Mouse (Mus musculus): ENCODE results near the gene Jade1.

The Jade1 gene

DNA sequence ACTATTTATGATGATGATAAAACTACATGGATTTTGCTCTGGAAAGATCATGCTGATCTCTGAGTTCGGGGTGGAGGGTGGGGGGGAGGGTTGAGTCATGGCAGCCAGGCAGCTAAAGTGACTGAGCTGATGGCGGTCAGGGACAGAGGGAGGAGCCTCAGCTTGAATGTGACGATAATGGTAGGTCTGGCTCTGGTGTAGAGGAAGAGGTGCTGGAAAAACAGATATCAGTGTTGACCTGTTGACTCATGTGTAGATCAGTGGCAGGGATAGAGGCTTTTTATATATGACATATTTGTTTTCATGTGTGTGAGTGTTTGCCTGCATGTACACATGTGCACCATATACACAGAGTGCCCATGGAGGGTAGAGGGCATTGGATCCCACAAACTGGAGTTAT, 3.9 kb upstream of the Jade1 start:
- no peak for DNase-seq (ENCODE audit: low read depth, low spot score)

DNA sequence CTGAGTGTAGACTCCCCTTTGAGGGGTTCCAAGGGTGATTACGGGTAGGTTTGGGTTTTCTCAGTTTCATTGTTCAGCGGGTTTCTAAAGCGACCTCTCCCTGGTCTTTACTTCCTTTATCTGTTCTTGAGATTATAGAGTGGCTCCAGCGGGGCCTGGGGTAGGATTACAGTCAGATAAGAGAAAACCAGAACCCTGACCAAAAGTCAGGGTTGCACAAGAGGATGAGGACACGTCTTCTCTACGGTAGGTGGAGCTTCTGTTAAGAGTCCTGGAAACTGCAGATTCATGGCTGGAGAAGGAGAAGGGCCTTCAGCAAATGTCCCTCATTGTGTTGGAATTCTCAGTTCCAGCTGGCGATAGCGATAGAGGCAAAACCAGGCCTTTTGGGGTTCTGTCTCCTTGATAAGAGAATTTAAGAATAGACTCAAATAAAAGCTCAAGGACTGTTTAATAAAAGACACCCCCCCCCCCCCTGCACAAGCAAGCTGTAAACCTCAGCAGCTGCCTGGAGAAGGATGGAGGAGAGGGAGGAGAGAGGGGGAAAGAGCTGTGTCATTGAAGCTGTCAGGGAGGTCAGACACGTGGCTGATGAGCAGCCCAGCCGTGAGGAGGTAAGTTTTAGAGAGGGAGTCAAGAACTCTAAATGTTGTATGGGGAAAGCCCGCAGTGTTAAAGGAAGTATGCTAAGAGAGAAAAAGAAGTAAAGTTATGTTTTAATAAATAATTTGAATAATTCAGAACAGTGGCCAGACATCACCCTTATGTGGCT, 2.6 kb upstream of the Jade1 start:
- DNase-seq (ENCODE audit: low read depth, low spot score) = no peak

- DNase-seq (ENCODE audit: low read depth, low spot score) = no peak
Observed at GRCm38 (mm10) chr3:41553681-41554080, 1.9 kb upstream of the Jade1 start.

DNA sequence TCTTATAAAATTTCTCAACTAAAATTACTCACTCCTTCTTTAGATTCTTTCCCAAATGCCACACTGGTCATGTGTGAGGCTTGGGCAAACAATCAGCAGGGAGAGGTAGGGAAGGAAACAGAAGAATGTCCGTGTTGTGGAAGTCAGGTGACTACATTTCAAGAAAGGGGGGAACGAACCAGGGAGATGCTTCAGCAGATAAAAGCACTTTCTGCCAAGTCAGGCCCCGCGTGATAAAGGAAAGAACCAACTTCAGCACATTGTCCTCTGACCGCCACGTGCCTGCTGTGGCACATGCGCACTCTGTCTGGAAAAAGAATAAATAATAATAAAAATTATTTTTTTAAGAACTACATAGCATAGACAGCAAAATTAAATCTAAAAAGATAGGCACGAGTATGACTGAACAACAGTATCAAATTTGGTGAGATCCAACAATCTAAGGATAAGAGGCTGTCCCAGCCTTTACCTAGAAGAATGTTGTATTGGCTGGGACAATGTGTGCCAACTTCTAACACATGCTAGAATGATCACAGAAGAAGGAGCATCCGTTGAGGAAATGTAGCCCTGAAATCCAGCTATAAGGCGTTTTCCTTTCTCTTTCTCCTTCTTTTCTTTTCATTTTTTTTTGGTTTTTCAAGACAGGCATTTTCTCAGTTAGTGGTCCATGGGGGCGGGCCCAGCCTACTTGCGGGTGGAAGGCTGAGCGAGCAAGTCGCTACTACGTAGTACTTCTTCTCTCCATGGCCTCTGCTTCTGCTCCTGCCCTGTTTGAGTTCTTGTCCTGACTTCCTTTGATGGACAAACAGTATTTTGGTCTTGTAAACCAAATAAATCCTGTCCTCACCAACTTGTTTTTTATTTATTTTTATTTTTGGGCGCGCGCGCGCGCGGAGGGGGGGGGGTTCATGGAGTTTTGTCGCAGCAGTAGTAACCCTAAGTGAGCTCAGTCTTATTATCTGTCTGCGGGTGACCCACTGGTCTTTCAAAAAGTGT, 753 bp upstream of the Jade1 start:
- DNase-seq (ENCODE audit: low read depth, low spot score) = no peak

DNA sequence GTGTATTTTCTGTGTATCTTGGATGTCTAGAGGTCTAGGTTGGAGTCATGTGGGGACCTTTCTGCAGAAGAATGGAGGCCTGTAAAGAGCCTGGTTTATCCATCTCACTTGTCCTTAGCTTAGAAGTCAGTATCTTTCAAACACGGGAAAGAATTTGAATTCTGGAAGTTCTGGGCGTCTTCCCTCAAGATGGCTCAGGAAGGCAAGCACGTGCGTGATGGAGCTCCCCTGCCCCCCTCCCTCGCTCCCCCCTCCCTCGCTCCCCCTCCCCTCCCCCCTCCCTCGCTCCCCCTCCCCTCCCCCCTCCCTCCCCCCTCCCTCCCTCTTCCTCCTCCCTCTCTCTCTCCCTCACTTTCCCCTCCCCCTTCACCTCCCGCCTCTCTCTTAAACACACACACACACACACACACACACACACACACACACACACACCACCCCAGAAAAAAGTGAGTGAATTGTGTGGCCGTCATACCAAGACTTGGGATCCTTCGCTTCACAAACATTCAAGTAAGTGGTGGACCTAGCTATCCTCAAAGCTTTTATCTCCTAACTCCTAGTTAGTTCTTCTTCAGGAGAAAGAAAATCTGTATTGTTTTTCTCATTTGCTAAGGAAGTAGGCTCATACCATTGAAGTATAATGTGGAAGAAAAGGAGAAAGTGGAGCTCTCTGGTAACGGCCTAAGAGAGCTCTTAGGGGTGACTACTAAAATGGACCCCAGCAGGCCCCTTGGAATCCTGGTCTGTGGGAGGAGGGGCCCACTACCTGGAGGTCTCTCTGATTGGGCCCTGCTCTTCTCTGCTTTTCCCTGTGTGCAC, 1.1 kb downstream of the Jade1 start:
- DNase-seq (ENCODE audit: low read depth, low spot score) = no peak

DNA sequence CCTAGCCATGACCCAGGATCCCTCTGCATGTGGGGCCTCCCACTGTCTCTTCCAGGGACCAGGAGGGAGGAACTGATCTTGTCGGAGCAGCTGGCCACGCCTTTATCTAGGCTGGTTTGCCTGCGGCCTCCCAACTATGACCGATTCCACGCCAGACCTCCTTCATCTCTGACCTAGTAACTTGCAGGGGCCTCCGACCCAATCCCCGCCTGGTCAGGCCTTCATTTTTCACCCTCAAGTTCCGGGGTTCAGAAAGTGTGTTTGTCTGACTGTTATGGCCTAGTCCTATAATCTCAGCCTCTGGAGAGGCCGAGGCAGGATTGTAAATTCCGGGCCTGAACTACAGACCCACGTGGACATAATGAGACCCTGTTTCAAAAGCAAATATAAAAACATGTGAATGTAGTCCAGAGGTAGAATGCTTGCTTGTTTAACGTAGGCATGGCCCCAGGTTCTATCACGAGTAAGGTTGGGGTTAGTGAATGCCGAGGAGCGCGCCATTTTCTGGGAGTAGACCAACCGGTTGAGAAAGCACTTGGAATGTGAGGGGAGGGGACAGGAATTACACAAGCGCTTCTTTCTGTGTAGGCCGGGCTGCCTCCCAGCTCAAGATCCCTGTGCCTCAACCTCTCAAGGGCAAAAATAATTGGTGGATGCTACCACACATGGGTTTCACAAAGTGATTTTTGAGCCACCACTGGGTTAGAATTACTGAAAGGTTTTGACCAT, 1.9 kb downstream of the Jade1 start:
- DNase-seq (ENCODE audit: low read depth, low spot score) = no peak

GRCm38 (mm10) chr3:41560489-41560888, 5.0 kb downstream of the Jade1 start:
- DNase-seq (ENCODE audit: low read depth, low spot score) = no peak

- no peak for DNase-seq (ENCODE audit: low read depth, low spot score)
Observed at GRCm38 (mm10) chr3:41561787-41562186, 6.3 kb downstream of the Jade1 start.

DNA sequence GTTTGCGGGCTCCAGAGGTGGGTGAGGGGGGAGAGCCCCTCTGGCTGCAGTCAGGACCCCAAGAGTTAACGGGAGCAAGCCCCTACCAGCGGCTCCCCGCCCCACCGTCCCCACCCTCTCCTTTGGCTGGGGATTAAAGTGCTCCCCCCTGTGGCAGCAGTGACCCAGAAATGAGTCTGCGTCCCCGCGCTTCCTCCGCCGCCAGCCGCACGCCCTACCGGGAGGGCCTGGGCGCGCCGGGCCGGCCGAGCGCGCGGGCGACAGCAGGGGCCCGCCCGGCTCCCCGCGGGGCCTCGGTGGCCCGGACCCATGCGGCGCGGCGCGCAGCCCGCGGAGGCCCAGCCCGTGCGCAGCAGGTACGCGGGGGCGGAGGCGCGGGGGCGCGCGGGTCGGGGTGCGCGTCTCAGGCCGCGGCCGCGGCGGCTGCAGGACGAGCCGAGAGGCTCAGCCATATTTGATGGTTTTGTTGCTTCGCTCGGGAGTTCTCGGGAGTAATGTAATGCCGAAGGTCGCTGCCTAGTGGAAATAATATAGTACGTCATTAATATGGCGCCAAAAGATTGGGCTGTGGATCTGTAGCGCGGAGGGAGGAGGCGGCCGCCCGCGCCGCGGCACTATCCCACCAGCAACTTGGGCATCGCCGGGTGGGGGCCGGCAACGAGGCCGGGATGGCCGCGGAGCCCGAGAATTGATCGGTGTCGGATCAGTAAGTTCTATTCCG, 7.8 kb downstream of the Jade1 start:
- peak; percentile 56 for DNase-seq (ENCODE audit: low read depth, low spot score)

- DNase-seq (ENCODE audit: low read depth, low spot score) = no peak
Observed at GRCm38 (mm10) chr3:41563997-41564396, 8.5 kb downstream of the Jade1 start.

GRCm38 (mm10) chr3:41564471-41565213, 9.1 kb downstream of the Jade1 start:
- peak; percentile 68 for DNase-seq (ENCODE audit: low read depth, low spot score)

DNA sequence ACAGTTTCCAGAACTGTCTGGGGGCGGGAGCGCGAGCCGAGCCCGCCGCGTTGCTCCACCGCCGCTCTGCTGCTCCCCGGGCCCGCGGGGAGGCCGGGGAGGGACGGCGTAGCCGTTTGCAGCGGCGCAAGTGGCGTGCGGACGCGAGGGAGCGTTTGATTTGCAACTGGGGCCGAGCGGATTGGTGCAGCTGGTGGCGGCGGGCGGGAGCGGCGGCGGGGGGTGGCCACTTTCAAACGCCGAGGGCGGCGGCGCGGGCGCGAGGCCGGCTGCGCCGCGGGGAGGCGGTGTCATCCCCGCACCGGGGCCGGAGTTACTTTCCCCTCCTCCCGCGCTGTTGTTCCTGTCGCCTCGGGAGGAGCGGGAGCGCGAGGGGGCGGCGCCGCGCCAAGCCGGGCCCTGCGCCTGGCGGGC, 9.9 kb downstream of the Jade1 start:
- peak; percentile 77 for DNase-seq (ENCODE audit: low read depth, low spot score)

DNA sequence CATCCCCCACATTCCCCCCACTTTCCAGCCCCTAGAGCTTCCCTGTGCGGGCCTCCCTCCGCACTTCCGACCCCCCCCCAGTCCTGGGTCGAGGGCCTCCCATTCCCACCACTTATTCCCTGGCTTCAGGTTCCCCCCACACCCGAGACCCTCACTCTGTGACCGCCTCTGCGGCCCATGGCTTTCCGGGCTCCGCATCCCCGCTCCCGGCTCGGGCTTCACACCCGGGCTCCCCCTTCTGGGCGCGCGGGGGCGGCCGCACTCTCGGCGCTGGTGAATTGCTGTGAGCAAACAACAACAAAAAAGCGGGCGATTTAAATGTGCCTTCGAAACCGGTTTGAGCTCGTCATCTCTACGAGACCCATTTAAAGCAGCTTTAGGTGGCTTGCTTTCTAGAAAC, 10.4 kb downstream of the Jade1 start:
- DNase-seq (ENCODE audit: low read depth, low spot score) = peak; percentile 59

- no peak for DNase-seq (ENCODE audit: low read depth, low spot score)
Observed at GRCm38 (mm10) chr3:41569943-41570342, 14.4 kb downstream of the Jade1 start.

DNA sequence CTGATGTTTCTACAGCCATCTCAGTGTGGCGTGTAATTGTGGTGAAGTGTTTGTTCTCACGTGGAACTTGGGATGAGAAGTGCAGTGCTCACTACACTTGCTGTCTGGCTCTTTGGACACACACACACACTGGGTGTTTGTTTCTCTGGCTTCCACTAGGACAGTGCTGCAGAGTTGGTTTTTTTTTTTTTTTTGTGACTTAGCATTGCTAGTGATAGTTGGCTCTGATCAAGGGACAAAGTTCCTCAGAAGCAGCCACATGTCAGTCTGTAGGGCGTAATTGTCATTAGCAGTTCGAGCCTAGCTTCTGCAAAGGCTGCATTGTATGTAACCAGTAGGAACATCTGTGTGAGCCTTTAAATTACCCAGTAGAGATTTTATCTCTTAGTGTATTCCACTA, 16.6 kb downstream of the Jade1 start:
- DNase-seq (ENCODE audit: low read depth, low spot score) = no peak

DNA sequence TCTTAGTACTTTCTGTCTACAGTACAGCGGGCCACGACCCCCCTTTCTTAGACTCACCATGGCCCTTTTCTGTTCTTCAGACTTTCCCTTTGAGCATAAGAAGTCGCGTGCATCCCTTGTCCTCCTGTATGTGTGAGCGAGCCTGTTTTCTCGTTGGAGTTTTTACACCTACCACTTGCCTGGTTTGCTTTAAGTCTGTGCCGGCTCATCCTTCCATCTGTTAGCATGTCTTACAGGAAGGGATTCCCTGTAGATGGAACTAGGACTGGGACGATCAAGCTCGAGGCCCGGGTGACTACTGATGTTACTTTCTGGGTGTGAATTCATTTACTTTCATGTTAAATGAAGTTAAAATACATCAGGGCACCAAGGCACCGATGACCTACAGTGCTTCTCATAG, 17.4 kb downstream of the Jade1 start:
- DNase-seq (ENCODE audit: low read depth, low spot score) = no peak

DNA sequence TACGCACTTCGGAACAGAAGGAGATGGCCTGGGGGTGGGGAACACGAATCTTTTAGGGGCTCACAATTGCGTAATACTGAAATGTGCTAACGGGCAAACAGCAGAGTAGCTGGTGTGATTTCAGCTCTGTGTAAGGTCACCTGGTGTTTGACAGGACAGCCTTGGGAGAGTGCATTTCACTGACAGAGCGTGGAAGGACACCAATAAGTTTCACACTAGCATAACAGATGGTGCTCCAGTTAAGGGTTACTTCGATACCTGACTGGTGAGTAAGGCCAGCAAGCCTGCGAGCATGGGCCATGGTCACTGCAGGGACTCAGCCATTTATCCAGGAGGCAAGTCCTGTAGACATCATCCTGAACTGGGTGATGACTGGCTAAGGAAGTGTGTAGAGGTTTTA, 18.7 kb downstream of the Jade1 start:
- DNase-seq (ENCODE audit: low read depth, low spot score) = no peak

DNA sequence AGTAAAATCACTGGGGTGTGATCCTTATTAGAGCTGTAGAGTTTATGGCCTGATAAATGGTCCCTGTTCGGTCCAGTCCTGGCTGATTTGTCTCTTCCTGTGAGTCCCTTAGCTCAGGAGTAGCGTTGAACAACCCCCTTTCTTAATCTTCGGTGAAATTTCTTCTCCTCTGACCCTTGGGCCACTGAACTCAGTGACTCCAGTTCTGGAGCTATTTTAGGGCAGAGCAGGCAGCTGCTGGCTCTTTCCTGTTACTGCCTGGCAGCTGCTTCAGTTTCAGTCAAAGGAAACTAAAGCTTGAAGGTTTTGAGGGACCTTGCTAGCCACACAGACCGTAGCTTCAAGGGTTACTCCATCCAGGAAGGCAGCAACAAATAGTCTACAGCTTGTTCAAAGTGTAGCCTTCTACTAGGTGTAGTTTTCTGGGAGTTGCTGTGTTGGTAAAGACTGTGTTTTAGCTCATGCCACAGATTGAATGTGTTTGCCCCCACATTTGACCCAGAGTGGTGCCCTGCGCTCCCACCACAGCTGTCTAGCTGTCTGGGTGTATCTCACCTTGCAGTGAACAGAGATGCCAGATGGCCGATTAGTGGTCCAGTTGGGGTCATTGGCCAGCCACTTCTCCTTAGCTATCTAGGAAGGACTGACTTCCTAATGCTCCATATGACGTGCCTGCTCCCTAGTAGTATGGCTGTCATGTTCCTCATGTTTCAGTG, 19.3 kb downstream of the Jade1 start:
- DNase-seq (ENCODE audit: low read depth, low spot score) = no peak

GRCm38 (mm10) chr3:41575971-41576370, 20.4 kb downstream of the Jade1 start:
- no peak for DNase-seq (ENCODE audit: low read depth, low spot score)

All from telencephalon, adult 2 months (tissue).